Mouse (Mus musculus): ENCODE data around the gene Pth1r.

Pth1r gene

GRCm38 (mm10) chr9:110682255-110682654 lies 64.7 kb downstream of the Pth1r start:
- DNase-seq (ENCODE audit: low spot score) = no peak

- DNase-seq (ENCODE audit: low spot score) = no peak
Measured at GRCm38 (mm10) chr9:110681817-110682216, 65.1 kb downstream of the Pth1r start.

DNA sequence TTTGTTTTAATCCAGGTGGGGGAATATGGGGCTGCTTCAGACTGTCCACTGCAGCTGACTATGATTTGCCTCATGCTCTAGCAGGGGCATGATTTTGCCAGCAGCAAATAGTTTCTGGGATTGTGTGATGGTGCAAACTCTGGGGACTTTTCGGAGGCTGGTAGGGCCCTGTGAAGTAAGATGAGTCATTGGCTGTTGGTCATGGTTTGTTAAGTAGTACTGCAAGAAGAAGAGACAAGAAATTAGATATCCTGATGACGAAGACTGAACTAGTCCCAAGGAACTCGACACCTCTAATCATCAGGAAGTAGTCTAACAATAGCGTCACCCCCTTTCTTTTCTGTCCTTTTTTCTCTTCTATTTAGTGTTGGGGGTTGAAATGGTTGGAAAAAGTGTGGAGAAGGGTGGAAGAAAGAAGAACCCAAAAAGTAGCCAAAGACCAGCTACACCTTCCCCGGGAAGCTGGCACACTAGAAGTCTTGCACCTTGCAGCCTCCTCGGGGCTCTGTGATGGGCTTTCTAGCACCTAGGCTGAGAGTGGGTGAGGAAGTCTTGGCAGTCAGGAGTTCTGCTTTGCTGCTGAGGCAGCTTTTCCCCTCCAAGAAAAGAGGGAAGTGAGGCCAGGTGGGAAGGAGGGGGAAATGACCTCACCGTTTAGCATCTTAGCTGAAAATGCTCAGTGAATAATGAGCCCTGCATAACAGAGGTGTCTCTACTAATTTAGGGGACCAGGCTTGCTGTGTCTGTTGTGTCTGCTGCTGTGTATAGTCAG lies 66.0 kb downstream of the Pth1r start:
- no peak for DNase-seq (ENCODE audit: low spot score)

- no peak for DNase-seq (ENCODE audit: low spot score)
Measured at GRCm38 (mm10) chr9:110678886-110679285, 68.1 kb downstream of the Pth1r start.

DNA sequence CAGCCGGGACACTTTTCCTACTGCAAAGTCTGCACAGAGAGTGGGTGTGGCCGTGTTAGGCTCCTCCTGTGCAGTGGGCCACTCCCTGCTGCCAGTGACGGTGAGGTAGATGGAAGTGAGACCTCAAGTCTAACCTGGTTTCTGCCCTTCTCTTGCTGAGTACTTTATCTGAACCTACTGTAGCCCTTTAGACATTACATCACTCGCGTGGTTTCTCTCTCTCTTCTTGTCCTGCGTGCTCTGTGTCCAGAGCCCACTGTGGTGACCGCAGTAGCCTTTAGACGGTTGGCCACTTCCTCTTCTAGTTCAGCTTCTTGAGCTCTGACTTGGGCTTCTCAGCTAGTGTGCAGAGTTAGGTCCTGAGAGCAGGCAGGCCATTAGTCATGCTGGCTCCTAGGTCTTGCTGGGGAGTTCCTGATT lies 70.4 kb downstream of the Pth1r start:
- no peak for DNase-seq (ENCODE audit: low spot score)

- DNase-seq (ENCODE audit: low spot score) = no peak
Measured at GRCm38 (mm10) chr9:110673107-110673752, 73.7 kb downstream of the Pth1r start.

DNA sequence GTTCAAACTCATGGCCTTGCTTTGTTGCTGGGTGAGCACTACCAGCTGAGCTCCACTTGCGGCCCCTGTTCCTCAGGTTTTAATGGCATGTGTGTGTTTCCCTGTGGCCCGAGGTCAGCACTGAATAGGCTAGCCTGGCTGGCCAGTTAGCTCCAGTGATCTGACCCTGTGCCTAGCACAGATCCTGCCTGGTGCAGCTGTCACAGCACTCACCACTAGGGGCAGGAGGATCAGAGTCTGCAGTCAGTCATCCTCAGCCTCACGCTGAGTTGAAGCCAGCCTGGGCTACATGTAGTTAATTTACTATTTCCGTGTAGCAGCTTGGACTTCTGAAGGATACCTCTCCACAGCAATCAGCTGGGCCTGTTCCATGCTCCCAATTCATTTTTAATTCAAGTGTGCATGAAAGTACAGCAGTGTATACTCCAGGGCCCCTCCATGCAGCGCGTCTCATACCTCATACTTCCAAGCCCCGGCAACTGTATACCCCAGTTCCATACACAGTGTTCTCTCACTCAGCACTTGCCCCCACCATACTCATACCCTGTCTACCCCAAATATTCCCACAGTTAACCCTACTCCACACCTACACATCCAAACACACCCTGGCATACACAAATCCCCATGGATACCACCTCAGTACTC lies 74.4 kb downstream of the Pth1r start:
- no peak for DNase-seq (ENCODE audit: low spot score)
